ENCODE assay signal across 13 mouse cellular contexts in the genomic region with DNA sequence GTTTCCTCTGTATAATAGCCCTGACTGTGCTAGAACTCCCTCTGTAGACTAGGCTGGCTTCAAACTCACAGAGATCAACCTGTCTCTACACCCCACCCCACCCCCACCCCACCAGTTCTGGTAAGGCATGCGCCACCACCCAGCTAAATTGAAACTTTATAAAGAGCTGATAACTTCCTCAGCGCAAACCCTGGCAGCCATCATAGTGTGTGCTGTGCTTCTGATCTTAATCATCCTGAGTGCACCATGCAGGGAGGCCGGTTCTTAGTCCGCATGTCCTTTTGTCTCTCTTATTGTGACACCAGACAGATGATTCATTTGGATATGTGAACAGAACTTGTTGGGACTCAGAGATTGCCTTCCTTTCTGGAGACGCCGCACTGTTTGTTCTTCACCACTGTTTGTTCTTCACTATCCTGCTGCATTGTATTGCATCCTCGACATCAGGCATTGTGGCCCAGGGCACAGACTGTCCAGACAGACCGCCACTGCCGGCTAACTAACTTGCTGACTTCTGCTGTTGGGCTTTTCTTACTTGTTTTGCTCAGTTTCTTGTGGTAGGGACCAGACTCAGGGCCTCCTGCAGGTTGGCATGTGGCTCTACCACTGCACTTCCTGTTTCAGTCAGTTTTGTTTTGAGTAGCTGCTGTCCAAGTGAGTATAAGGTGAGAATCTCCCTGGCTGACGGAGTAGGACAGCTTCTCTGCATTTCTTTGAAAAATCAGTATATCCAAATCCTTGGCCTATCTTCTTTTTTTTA. TPM values are rescaled to one million over a fixed set of nuclear protein-coding genes. Genes with fewer than 3 reads are reported as not detected.
DNase-seq lines count a peak whose midpoint lies in the region; ATAC-seq and TF ChIP-seq lines count a peak whose summit lies in the region.
"Had no signal": no experiment of that assay in that cellular context is flagged by ENCODE, and none has a peak within 500 bp of the region (broad histone marks: within the 10 kb centered on the region; RNA-seq: fewer than 3 reads in every experiment).

No protein-coding gene starts in this region.

- peak; percentile 86 for ATAC-seq in megakaryocyte-erythroid progenitor cell, adult 5-6 weeks (replicated peaks; ENCODE audit: low FRiP score, low TSS enrichment, poor library complexity, severe bottlenecking)
- ATAC-seq in kidney, embryonic 14.5 days (ENCODE audit: low FRiP score, low TSS enrichment): no peak

- peak; percentile 19 for DNase-seq in adrenal gland, adult 2 months
- no peak for DNase-seq in adrenal gland, adult 8-10 months
- DNase-seq in 3T3-L1 (ENCODE audit: low read depth, low spot score): peak; percentile 21
- no peak for DNase-seq in kidney, postnatal 4 days
- no peak for DNase-seq in frontal cortex, postnatal 25 days (ENCODE audit: low spot score in 2 of 2)
- DNase-seq: cerebellum, adult 8-10 months had no signal

- peaks cover 15% of the 10 kb centered on the region for H3K4me1 ChIP-seq in bone marrow macrophage, adult 2 months (ENCODE audit: control insufficient read depth, insufficient read depth, low read length)
- no peaks in the 10 kb centered on the region for H3K4me1 ChIP-seq in kidney, embryonic 14.5 days (ENCODE audit: control insufficient read depth, insufficient read depth, low read length)
- H3K4me1 ChIP-seq: neural tube, embryonic 15.5 days had no signal

- peak overlapping the region; percentile 48 for H3K27ac ChIP-seq in bone marrow macrophage, adult 2 months (ENCODE audit: insufficient read depth, low read depth, low read length)
- no peak overlapping the region for H3K27ac ChIP-seq in kidney, embryonic 14.5 days (ENCODE audit: low read depth, low read length)
- H3K27ac ChIP-seq: macrophage; neural tube, embryonic 15.5 days had no signal

- H3K9me3 ChIP-seq in kidney, embryonic 14.5 days (ENCODE audit: control insufficient read depth, low read length): no peaks in the 10 kb centered on the region
- H3K9me3 ChIP-seq: neural tube, embryonic 15.5 days had no signal

- peaks cover 77% of the 10 kb centered on the region for H3K36me3 ChIP-seq in kidney, embryonic 14.5 days (ENCODE audit: control insufficient read depth, insufficient read depth, low read length)

- no peak for TF ChIP-seq CTCF in bone marrow macrophage, adult 2 months (IDR thresholded peaks at IDR 0.05; ENCODE audit: low read depth, low read length)

- H3K4me2 ChIP-seq in kidney, embryonic 14.5 days (replicated peaks; ENCODE audit: low read depth, low read length): no peak overlapping the region
- H3K4me2 ChIP-seq: neural tube, embryonic 15.5 days had no signal

- H3K27me3 ChIP-seq in kidney, embryonic 14.5 days (ENCODE audit: control insufficient read depth, insufficient read depth, low read length): no peaks in the 10 kb centered on the region
- H3K27me3 ChIP-seq: neural tube, embryonic 15.5 days had no signal

- no peak for TF ChIP-seq POLR2A in bone marrow macrophage, adult 2 months (IDR thresholded peaks at IDR 0.05; ENCODE audit: borderline replicate concordance, low read depth, low read length)

- no peak overlapping the region for H3K9ac ChIP-seq in kidney, embryonic 14.5 days (ENCODE audit: low read depth, low read length)
- H3K9ac ChIP-seq: neural tube, embryonic 15.5 days had no signal

- H3K4me3 ChIP-seq in bone marrow macrophage, adult 2 months (ENCODE audit: insufficient read depth, low read length): no peak overlapping the region
- H3K4me3 ChIP-seq in kidney, embryonic 14.5 days (ENCODE audit: low read length): no peak overlapping the region
- H3K4me3 ChIP-seq: erythroblast, embryonic 14.5 days; neural tube, embryonic 15.5 days had no signal

- 92% methylated on average over 10 of the region's 10 CpGs for WGBS in kidney, embryonic 14.5 days

RNA-seq across cellular contexts. Expression of a gene that starts 9.8 kb away (rescaled TPM):
- total RNA-seq in adrenal gland, adult 2 months (2021): not detected
- polyA plus RNA-seq in adrenal gland, adult 2 months (2012; rRNA removed): not detected in 2 replicates
- total RNA-seq in adrenal gland, adult 8-10 months (2022): not detected
- not detected in 2 replicates for polyA plus RNA-seq in bone marrow macrophage, adult 2 months (2012; ENCODE audit: insufficient read depth, insufficient read length, missing spikeins)
- total RNA-seq in megakaryocyte-erythroid progenitor cell, adult 5-6 weeks (2014; fragmentation: Nextera tagmentation): not detected in 2 replicates
- not detected in 2 replicates for total RNA-seq in megakaryocyte-erythroid progenitor cell, adult 5-6 weeks (2017)
- 2.8 TPM in 1 of 2 replicates, not detected in the other for polyA plus RNA-seq in kidney, embryonic 14.5 days (2014; fragmentation: Nextera tagmentation; extraction: Ambion mirVana)
- total RNA-seq: heart, adult 18-20 months had no signal
- polyA plus RNA-seq: erythroblast, embryonic 14.5 days; macrophage had no signal

RNA-seq across cellular contexts. Expression of a gene that starts 11.3 kb away (rescaled TPM):
- total RNA-seq in adrenal gland, adult 2 months (2021): 10 to 100 TPM; 32.4 to 33.4 TPM
- 8.5 and 13.4 TPM in 2 replicates for polyA plus RNA-seq in adrenal gland, adult 2 months (2012; rRNA removed)
- total RNA-seq in adrenal gland, adult 8-10 months (2022): 10 to 100 TPM; 28.5 to 47.2 (median 40.2) TPM
- polyA plus RNA-seq in bone marrow macrophage, adult 2 months (2012; ENCODE audit: insufficient read depth, insufficient read length, missing spikeins): 33.4 and 36.4 TPM in 2 replicates
- 185 and 256 TPM in 2 replicates for total RNA-seq in megakaryocyte-erythroid progenitor cell, adult 5-6 weeks (2014; fragmentation: Nextera tagmentation)
- total RNA-seq in megakaryocyte-erythroid progenitor cell, adult 5-6 weeks (2017): 247 and 289 TPM in 2 replicates
- 182 and 185 TPM in 2 replicates for polyA plus RNA-seq in kidney, embryonic 14.5 days (2014; fragmentation: Nextera tagmentation; extraction: Ambion mirVana)

RNA-seq across cellular contexts. Expression of a gene that starts 11.4 kb away (rescaled TPM):
- 10 to 100 TPM; 41.8 to 45.0 TPM for total RNA-seq in adrenal gland, adult 2 months (2021)
- 8.0 and 8.9 TPM in 2 replicates for polyA plus RNA-seq in adrenal gland, adult 2 months (2012; rRNA removed)
- total RNA-seq in adrenal gland, adult 8-10 months (2022): 10 to 100 TPM; 40.0 to 49.7 (median 41.0) TPM
- 33.2 and 35.5 TPM in 2 replicates for polyA plus RNA-seq in bone marrow macrophage, adult 2 months (2012; ENCODE audit: insufficient read depth, insufficient read length, missing spikeins)
- total RNA-seq in megakaryocyte-erythroid progenitor cell, adult 5-6 weeks (2014; fragmentation: Nextera tagmentation): 27.8 and 29.6 TPM in 2 replicates
- 37.9 and 46.2 TPM in 2 replicates for total RNA-seq in megakaryocyte-erythroid progenitor cell, adult 5-6 weeks (2017)
- polyA plus RNA-seq in kidney, embryonic 14.5 days (2014; fragmentation: Nextera tagmentation; extraction: Ambion mirVana): 62.7 and 66.3 TPM in 2 replicates
- polyA plus RNA-seq: erythroblast, embryonic 14.5 days had no signal

RNA-seq across cellular contexts. Expression of a gene that starts 31.3 kb away (rescaled TPM):
- total RNA-seq in adrenal gland, adult 2 months (2021): 10 to 100 TPM; 34.1 to 37.9 TPM
- 24.1 and 26.8 TPM in 2 replicates for polyA plus RNA-seq in adrenal gland, adult 2 months (2012; rRNA removed)
- total RNA-seq in adrenal gland, adult 8-10 months (2022): 10 to 100 TPM; 35.7 to 66.3 (median 50.8) TPM
- polyA plus RNA-seq in bone marrow macrophage, adult 2 months (2012; ENCODE audit: insufficient read depth, insufficient read length, missing spikeins): 64.4 and 69.5 TPM in 2 replicates
- 107 and 111 TPM in 2 replicates for total RNA-seq in megakaryocyte-erythroid progenitor cell, adult 5-6 weeks (2014; fragmentation: Nextera tagmentation)
- total RNA-seq in megakaryocyte-erythroid progenitor cell, adult 5-6 weeks (2017): 53.4 and 83.3 TPM in 2 replicates
- polyA plus RNA-seq in kidney, embryonic 14.5 days (2014; fragmentation: Nextera tagmentation; extraction: Ambion mirVana): 84.4 and 121 TPM in 2 replicates

RNA-seq across cellular contexts. Expression of a gene that starts 31.5 kb away (rescaled TPM):
- total RNA-seq in adrenal gland, adult 2 months (2021): 10 to 100 TPM; 14.4 to 15.7 TPM
- 13.2 and 23.2 TPM in 2 replicates for polyA plus RNA-seq in adrenal gland, adult 2 months (2012; rRNA removed)
- total RNA-seq in adrenal gland, adult 8-10 months (2022): 10 to 100 TPM; 26.9 to 55.8 (median 28.7) TPM
- not detected in 2 replicates for polyA plus RNA-seq in bone marrow macrophage, adult 2 months (2012; ENCODE audit: insufficient read depth, insufficient read length, missing spikeins)
- not detected in 2 replicates for total RNA-seq in megakaryocyte-erythroid progenitor cell, adult 5-6 weeks (2014; fragmentation: Nextera tagmentation)
- total RNA-seq in megakaryocyte-erythroid progenitor cell, adult 5-6 weeks (2017): not detected in 2 replicates
- polyA plus RNA-seq in kidney, embryonic 14.5 days (2014; fragmentation: Nextera tagmentation; extraction: Ambion mirVana): 1.8 and 1.9 TPM in 2 replicates
- polyA plus RNA-seq: erythroblast, embryonic 14.5 days; macrophage had no signal

Comparison
In these comparisons a context has a peak if more than half of its experiments do, and no peak if none do; other contexts are left out.
1. DNase-seq: peak in adrenal gland, adult 2 months (single experiment) and 3T3-L1 (single experiment); none in adrenal gland, adult 8-10 months (single experiment), kidney, postnatal 4 days (0 of 2) and frontal cortex, postnatal 25 days (0 of 2).